Mouse (Mus musculus) embryonic fibroblast, embryonic 13.5 days (primary cell): Measurements from ENCODE around the gene 4921539E11Rik. TPM values are rescaled to one million over a fixed set of nuclear protein-coding genes. Genes with fewer than 3 reads are reported as not detected.
A peak's percentile ranks its signal among the peaks of the same experiment; 100 is the strongest.

Experiments
- H3K27ac ChIP-seq: 2 replicates; pipeline ENCODE4 v1.5.1; 2012; ENCODE audit warnings: low read length, control low read depth, inconsistent platforms; ENCODE audit not compliant: insufficient read depth
- H3K4me1 ChIP-seq: 2 replicates; pipeline ENCODE4 v1.6.1; 2011; ENCODE audit warnings: low read length; ENCODE audit not compliant: control insufficient read depth, insufficient read depth
- H3K4me3 ChIP-seq: 2 replicates; pipeline ENCODE4 v1.5.1; 2011; ENCODE audit warnings: mild to moderate bottlenecking, control low read depth, low read length; ENCODE audit not compliant: insufficient read depth
- CTCF ChIP-seq: IDR thresholded peaks from 2 replicates; pipeline ENCODE4 v1.5.1; 2011; ENCODE audit warnings: mild to moderate bottlenecking, control low read depth, low read length, moderate library complexity, borderline replicate concordance; ENCODE audit not compliant: insufficient read depth
- POLR2A ChIP-seq: IDR thresholded peaks from 2 replicates; pipeline ENCODE4 v1.6.1; 2011; ENCODE audit warnings: low read depth, mild to moderate bottlenecking, control low read depth, low read length, moderate library complexity
- polyA plus RNA-seq: library from polyadenylated mRNA; stranded (reverse); fragments of >200 nt; gene quantifications from 2 replicates; pipeline ENCODE4 v1.2.4, GENCODE M21; 2011; ENCODE audit warnings: low read depth; ENCODE audit not compliant: missing spikeins, insufficient read length

Gene 4921539E11Rik
- polyA plus RNA-seq, 1 experiment, result not detected

- Histone ChIP-seq H3K27ac (no peak overlapping the region), H3K4me1 (no peaks in the 10 kb centered on the region), H3K4me3 (no peak overlapping the region)
- TF ChIP-seq POLR2A (no peak), CTCF (no peak)
These were observed 42.9 kb downstream of the 4921539E11Rik start for GRCm38 (mm10) chr4:103247813-103248212.

GRCm38 (mm10) chr4:103247249-103247648 lies 43.4 kb downstream of the 4921539E11Rik start:
- H3K4me3 ChIP-seq, result no peak overlapping the region
- H3K27ac ChIP-seq, result no peak overlapping the region
- TF ChIP-seq CTCF, result no peak
- TF ChIP-seq POLR2A, result no peak
- H3K4me1 ChIP-seq, result no peaks in the 10 kb centered on the region

DNA sequence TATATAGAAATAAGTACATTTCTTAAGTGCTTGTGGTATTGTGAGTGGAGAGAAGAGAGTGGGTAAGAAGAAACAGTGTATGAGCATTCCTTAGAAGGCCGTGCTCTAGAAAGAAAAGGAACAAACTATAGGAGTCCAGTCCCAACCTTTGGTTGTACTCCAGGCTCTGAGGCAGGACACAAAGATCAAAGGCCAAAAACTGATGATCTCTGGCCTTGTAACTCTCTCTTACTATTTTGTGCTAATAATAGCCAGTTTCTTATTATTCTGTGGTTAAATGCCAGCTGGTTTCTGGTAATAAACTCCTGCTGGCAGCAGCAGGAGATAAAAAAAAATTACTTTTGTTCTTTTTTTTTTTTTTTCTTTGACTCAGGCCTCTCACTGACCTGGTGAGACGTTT lies 58.5 kb downstream of the 4921539E11Rik start:
- no peak for TF ChIP-seq POLR2A
- no peak for TF ChIP-seq CTCF
- Histone ChIP-seq H3K27ac (no peak overlapping the region), H3K4me1 (no peaks in the 10 kb centered on the region), H3K4me3 (no peak overlapping the region)

DNA sequence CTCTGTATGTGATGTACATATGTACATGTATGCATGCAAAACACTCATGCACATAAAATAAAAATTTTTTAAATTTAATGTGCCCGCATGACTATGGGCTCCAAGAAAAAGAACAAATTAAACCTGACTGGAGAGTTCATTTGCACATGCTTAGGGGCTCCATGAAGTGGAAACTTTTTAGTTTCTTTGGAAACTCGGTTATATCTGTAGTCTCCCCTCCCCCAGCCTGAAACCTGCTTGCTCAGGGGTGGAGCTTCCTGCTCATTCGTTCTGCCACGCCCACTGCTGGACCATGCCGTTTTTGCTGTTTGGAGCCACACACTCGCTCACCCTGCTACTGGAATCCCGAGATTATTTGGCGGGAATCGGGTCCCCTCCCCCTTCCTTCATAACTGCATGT lies 67.8 kb downstream of the 4921539E11Rik start:
- TF ChIP-seq POLR2A (no peak), CTCF (no peak)
- Histone ChIP-seq H3K27ac (no peak overlapping the region), H3K4me1 (no peaks in the 10 kb centered on the region), H3K4me3 (no peak overlapping the region)

DNA sequence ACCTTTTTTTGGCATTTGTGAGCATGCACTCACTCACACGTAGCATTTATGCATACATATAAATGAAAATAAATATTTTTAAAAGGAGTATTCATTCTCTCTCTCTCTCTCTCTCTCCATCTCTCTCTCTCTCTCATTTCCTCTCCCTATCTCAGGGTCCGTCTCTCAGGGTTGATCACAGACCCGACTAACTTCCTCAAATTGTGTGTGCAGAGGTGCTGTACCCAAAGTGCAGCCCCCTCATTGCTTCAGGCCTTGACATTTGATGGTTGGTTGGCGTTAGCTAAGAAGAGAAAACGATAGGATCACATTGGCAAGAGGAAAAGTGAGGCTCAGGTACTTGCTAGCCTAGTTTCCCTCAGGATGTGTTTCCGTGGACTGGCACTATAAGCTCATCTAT lies 68.9 kb downstream of the 4921539E11Rik start:
- no peak for TF ChIP-seq POLR2A
- TF ChIP-seq CTCF, result no peak
- Histone ChIP-seq H3K4me3 (no peak overlapping the region), H3K27ac (no peak overlapping the region), H3K4me1 (no peaks in the 10 kb centered on the region)

- no peak overlapping the region for H3K27ac ChIP-seq
- H3K4me3 ChIP-seq, result no peak overlapping the region
- no peaks in the 10 kb centered on the region for H3K4me1 ChIP-seq
- TF ChIP-seq POLR2A (no peak), CTCF (no peak)
These were observed 71.7 kb downstream of the 4921539E11Rik start for GRCm38 (mm10) chr4:103219011-103219410.

- TF ChIP-seq POLR2A (no peak), CTCF (no peak)
- Histone ChIP-seq H3K4me3 (no peak overlapping the region), H3K27ac (no peak overlapping the region), H3K4me1 (no peaks in the 10 kb centered on the region)
These were observed 74.6 kb downstream of the 4921539E11Rik start for GRCm38 (mm10) chr4:103216046-103216445.

- peak within 1 kb of the TSS; percentile 66 for H3K27ac ChIP-seq
- H3K4me3 ChIP-seq, result peak within 1 kb of the TSS; percentile 69
- no peaks in the 10 kb centered on the region for H3K4me1 ChIP-seq
- TF ChIP-seq POLR2A (peak; percentile 69), CTCF (no peak)
These were observed 75.5 kb downstream of the 4921539E11Rik start, which contains the start of gene Slc35d1 for GRCm38 (mm10) chr4:103214925-103215820. Gene Slc35d1 (minus strand): TSS chr4:103215164.

- H3K4me1 ChIP-seq, result no peaks in the 10 kb centered on the region
- TF ChIP-seq CTCF (no peak), POLR2A (peak; percentile 63)
- H3K27ac ChIP-seq, result peak overlapping the region; percentile 66
- peak overlapping the region; percentile 69 for H3K4me3 ChIP-seq
These were observed 76.2 kb downstream of the 4921539E11Rik start for GRCm38 (mm10) chr4:103214498-103214924.

GRCm38 (mm10) chr4:103213859-103214497 lies 76.7 kb downstream of the 4921539E11Rik start:
- Histone ChIP-seq H3K4me3 (peak overlapping the region; percentile 69), H3K4me1 (no peaks in the 10 kb centered on the region), H3K27ac (peak overlapping the region; percentile 66)
- no peak for TF ChIP-seq POLR2A
- no peak for TF ChIP-seq CTCF
